Mouse (Mus musculus): ENCODE measurements at regions not wholly inside any gene's neighbourhood (a gene's known extent, or its start where the extent isn't known, plus 50 kb on each side); places are given as distances from the start of the nearest gene placed in this dataset.

DNA sequence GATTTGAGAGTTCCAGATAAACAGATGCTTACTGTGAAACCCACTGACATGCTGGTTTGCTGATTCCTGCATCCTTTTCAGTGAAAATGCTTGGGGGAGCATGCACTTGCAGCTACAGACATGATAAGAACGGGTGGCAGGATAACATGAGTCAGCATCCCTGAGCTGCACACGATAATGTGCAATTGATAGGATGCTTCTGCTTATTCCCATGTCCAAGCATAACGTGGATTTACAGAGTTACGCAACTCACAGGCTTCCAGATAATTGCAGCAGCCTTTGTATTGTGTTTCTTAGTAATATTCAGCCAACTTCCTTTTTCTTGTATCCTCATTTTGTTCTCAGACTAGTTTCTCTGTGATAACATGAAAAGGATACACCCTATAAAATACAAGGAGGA, 245.7 kb downstream of the Flrt2 start:
- DNase-seq = no peak

DNA sequence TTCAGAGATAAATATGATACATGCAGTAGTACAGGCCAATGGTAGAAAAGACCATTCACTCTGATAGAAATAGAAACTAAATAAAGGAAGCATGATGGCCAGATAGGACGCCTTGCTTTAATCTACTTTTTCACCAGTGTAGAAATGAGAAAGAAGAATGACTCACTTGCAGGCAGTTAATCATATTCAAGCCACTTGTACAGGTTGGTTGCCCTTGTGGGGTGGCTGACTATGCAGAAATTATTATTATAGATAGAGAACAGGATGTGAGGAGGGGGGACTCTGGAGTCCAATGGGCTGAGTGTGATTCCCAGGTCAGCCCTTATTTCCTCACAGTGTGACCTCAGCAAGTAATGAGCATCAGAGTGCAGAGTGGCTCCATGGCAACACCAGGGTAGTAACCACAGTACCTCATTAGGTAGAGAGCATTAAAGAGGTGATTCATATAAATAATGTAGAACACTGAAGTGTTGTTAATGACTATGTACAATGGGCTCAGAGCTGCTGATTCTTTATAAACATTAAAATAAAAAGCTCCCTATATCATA, 248.5 kb downstream of the Flrt2 start:
- no peak for DNase-seq

DNA sequence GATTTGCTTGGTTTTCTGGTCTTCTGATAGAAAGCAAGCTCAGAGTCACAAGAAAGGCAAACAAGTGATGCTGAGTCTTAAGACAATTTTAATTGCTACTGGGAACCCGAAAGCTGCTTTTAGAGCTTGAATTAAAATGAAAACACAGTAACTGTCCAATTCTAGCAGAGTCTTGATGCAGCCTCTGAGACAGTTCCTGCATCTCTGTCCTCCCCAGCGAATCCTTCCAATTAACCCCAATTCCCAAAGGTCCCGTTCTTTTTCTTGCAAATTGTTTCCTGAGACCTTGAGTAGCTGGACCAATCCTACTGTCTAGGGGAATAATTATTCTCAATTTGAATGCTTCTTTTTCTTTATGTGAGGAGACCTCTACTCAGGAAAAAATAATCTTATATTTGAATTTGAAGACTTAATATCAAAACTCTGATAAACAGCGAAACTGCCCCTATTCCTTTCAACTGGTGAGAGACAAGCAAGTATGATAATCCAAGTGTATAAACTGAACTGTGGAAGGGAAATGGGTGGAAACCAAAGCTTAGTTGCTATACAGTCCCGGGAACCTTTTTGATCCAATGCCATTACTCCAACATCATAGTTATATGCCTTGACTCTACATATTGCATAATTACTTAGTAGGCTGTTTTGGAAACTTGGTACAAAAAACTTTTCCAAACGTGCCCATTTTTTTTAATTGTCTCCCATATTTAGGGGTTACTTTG, 267.9 kb downstream of the Flrt2 start:
- DNase-seq = no peak

DNA sequence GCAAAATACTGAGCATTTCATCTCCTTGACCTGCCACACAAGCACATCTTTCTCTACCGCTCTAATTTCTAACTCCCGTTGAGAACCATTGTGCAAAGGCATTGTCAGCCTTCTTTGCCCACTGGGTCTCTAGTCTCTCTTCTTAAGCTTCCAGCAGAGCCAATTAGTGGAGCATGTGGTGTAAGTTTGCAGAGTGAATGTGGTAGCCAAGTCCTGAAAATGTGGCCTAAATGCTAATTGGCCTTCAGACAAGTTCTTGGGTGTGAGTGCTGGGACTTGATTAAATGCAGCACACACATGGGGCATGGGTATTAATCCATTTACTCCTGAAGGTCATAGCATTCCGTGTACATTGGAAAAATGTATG, 268.5 kb downstream of the Flrt2 start:
- DNase-seq = no peak

DNA sequence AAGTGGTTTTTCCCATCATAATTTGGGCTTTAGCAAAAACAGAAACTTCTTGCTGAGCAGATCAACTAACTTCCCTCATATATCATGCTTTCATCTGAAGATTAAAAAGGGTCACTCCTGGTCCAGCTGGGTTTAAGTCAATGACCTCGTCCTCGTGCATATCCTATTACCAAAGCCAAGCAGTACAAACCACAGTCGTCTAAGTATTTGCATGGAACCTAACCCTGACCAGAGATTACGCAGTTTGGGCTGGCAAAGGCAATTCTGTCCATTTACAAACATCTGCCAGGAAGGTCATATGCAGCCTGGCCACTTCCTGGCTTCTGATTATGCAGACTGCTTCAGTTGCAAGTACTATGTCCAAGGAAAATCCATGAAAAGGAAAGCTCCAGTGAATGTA, 270.8 kb downstream of the Flrt2 start:
- peak; percentile 14 for DNase-seq

DNA sequence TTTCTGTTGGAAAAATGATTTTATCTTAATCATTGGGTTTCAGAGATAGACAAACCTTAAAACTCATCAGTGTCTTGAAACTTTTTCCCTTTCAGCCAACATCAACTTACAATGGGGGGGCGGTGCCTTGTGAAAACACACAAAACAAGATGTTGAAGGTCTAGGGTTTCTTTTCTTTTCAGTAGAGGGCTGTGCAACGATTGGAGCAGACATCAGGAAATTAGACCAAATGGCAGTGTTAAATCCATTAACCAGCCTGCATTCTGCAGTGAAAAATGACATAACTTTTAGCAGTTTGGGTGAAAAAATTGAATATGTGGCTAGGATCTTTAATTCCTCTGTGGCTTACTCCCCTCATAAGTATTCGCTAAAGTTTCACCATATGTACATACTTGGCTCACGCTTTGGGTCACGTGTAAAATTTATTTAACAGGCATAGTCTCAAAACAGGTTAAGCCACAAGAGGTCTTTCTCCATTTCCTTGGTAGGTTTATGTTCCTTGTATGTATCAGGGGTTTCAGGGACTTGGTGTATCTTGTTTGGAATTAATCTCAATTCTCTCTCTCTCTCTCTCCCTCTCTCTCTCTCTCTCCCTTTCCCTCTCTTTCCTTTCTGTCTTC, 296.8 kb downstream of the Flrt2 start:
- DNase-seq = no peak

DNA sequence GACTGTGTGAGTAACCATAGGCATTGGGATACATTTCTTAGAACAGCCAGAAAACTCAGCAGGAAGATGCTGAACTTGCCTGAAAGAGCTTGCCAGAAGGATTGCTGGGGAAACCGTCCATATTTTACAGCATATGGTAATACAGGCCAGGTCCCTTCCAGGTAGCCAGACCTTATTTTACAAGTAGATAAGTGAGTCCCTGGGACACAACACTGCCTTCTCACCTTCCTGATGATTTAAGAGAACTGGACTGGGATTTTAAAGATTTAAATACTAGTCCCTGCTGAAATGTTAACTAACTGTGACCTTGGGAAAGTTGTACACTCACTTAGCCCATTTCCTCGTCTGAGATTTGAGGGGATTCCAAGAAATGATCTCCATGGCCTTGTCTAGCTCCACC, 302.9 kb downstream of the Flrt2 start:
- DNase-seq = no peak

- DNase-seq = no peak
These were observed 338.2 kb downstream of the Flrt2 start for GRCm38 (mm10) chr12:96030180-96030579.

DNA sequence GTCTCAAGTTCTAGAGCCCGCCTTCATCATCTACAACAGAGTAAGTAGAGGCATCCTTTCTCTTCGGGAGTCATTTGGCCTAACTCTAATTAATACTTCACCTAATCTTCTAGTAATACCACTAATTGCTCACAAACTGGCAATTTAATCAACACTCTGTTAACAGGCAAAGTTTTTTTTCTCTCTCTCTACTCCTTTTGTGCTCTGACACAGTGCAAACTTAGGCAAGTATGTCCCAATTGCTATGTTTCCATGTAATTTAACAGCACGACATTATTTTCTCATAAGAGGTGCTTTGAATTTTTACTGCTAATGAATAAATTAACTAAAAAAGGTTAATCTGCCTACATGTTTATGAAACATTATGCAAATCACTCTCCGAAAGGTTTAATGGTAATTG, 383.3 kb downstream of the Flrt2 start:
- no peak for DNase-seq

GRCm38 (mm10) chr12:96090995-96091394, 399.0 kb downstream of the Flrt2 start:
- no peak for DNase-seq

DNA sequence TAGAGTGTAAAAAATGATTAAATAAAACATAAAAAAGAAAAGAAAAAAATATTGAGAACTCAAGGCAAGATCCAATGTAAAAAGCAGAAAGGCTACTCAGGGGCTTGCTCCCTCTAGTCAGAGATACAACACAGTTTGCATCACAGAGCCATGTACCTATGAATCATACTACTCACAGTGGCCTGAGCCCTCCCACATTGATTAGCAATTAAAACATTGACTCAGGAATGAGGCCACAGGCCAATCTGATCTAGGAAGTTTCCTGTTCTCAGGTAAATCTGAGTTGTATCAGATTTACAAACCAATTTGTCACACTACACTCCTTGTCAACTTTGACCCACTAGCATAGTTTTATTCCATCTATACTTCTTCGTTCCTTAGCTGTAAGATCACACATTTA, 414.2 kb downstream of the Flrt2 start:
- DNase-seq = no peak

DNA sequence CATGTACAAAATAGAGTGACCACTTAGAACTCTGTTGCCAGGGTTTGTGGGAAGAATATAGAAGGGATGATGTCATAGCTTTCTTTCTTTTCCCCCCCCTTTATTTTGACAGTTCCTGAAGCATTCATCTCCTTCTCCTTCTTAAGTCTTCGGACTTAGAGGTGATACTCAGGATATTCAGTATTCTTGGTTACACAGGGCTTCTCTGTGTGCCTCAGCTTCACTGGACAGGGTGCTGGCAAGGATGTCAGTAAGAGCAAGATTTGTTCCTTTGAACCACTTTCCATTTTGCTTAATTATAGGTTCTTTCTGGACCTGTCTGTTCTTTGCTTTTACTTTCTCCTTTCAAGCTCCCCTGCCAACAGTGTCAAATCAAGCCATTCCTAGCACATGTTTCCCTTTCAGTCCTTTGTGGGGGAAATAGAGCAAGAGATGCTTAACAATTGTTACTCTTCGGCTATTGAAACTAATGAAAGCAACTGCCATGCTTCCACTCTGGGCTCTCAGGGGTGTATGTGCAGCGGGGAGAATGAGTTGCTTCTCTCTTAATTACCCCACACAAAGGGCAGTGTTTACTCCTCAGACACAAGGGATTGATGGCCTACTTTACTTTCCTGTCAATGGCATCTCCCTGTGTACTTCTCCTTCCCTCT, 422.8 kb downstream of the Flrt2 start:
- no peak for DNase-seq

DNA sequence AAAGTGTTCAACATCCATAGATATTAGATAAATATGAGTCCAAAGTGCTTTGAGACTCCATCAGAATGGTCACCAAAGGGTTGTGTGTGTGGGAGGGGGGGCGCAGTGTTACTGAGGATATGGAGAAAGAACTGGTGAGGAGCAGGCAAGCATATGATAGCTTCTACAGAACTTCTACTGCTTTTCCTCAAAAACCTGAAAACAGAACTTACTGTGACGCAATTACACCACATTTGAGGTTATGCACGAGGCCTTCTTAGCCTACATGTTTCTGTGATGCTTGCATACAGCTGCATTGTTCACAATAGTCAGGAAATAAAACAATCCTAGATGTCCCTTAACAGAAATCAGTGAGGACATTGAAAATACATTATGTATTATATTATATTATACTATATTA, 425.5 kb downstream of the Flrt2 start:
- DNase-seq = no peak

GRCm38 (mm10) chr12:96124156-96124931, 432.3 kb downstream of the Flrt2 start:
- no peak for DNase-seq

GRCm38 (mm10) chr12:96129870-96130454, 437.9 kb downstream of the Flrt2 start:
- no peak for DNase-seq

DNA sequence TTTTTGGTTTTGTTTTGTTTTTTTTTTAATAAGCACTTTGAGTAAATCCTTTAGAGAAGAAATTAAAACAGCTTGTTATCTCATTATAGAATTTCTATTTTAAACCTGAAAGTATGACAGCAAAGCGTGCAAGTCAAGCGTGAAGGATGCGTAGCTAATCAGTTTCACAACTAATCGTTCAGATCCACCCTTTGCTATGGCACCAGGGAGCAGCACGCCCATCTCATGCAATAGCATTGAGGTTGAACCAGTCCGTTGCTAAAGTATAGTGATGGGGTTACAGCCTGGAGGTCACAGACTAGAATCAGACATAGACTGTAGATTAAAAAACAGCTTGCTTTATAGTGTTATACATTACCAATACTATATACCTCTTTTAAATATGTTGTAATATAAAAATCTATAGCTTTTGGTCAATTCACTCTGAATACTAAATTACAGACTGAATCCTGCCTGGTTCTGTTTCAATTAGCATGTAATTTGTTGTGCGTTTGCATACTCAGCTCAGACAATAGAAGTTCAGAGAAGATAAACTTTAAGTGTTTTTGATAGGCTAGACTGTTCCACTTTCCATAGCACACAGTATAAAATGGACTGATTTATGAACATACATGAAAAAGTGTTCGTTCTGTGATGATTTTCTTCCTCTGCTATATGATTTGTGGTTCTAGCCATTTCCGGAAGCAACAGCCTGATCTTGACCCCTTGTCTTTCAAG, 438.9 kb downstream of the Flrt2 start:
- DNase-seq = no peak

DNA sequence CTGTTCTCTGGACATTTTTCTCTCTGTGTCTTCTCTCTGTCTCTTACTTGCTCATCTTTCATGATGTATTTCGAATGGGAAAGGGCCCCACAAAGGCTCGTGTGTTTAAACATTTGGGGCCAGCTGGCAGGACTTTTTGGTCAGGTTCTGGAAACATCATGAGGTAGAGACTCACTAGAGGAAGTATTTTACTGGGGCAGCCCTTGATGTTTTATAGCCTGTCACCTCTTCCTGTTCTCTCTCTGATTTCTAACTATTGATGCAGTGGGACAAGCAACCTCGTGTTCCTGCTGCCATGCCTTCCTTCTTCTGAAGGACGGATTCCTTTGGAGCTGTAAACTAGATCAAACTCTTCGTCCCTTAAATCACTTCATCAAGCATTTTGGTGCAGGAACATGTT, 442.1 kb downstream of the Flrt2 start:
- DNase-seq = no peak

DNA sequence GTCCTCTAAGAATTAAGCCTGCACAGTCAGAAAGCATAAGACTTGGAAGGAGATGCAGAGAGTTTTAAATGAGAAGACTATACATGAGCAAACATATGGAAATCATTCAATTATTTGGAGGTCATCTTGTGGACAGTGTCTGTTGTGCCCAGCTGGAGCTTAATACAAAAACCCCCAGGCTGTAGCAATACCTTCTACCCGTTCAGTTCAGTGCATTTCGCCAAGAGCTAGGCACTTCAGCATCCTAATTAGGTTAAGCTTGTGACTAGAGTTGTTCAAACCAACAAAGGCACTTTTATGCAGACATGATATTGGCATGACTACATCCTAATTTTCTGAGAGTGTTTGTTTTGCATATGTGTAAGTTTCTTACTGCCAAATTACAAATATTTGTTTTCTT, 449.7 kb downstream of the Flrt2 start:
- no peak for DNase-seq

GRCm38 (mm10) chr12:96154095-96154494, 462.1 kb downstream of the Flrt2 start:
- DNase-seq = no peak

- DNase-seq = no peak
These were observed 475.5 kb downstream of the Flrt2 start for GRCm38 (mm10) chr12:96167551-96167950.

- DNase-seq = no peak
These were observed 506.9 kb downstream of the Flrt2 start for GRCm38 (mm10) chr12:96198928-96199327.

DNA sequence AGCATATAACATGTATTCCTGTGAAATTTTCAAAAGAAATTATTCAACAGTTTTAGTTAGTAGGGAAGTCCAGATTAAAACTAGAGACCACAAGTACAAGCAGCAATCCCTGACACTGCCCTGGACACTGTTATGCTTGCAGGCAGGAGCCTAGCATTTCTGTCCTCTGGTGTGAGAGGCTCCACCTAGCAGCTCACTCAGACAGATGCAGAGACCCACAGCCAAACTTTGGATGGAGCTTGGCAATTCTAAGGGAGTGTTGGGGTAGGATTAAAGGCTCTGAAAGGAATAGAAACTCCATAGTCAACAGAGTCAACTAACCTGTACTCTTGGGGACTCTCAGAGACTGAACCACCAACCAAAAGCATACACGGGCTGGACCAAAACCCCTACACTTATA, 509.8 kb downstream of the Flrt2 start:
- DNase-seq = no peak

Data from kidney, adult 9 months (tissue).